Mouse (Mus musculus): Measurements from ENCODE around the gene Fibp.

Fibp gene

DNA sequence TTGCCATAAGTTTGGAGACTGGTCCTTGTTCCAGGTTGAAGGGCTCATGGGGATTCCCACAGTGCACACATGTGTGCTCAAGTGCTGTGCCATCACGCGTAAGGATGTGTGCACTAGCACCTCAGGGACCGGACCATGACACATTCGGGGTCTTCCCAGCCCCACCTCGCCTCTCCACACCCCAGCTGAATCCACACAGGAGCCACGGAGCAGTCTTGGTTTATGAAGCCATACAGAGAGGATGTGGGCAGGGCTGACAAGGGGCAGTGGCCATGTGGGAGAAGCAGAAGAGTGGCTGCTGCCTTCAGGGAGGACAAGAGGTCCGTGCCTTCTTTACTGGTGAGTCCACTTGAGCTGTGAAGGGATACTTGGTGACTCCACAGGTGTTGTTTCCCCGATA is 4.6 kb downstream of the Fibp start:
- no peak for DNase-seq

GRCm38 (mm10) chr19:5466916-5467500 is 6.6 kb downstream of the Fibp start:
- no peak for DNase-seq

DNA sequence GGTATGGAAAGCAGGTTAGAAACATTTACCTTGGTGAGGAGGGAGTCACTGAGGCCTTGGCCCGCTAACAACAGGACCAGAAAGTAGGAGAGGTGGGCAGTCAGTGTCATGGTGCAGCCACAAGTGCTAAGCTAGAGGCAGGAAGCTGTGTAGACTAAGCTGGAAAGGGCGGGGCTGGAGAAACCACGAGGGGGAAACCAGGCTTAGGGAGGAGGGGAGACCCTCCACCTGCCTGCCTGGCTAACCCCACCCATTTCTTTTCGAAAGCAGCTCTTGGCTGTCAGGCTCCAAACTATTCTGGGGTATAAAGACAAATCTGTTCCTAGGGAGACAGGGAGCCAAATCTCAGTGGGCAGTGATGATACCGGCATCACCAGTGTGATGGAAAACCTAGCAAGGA is 8.0 kb downstream of the Fibp start, which contains the start of gene Ctsw:
TSS of gene Ctsw (minus strand) at position 134 of the 400 bp plus-strand sequence.
- DNase-seq: no peak

- no peak for DNase-seq
Measured at GRCm38 (mm10) chr19:5471846-5472245, 11.4 kb downstream of the Fibp start.

DNA sequence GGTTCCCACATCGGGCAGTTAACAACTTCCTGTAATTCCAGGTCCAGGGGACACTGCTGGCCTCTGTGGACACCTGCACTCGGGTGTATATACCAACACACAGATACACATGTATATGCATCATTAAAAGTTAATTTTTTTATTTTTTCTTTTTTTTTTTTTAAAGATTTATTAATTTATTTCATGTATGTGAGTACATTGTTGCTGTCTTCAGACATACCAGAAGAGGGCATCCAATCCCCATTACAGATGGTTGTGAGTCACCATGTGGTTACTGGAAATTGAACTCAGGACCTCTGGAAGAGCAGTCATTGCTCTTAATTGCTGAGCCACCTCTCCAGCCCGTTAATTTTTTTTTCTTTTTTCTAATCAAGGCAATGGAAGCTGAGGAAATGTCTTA is 12.4 kb downstream of the Fibp start:
- no peak for DNase-seq

GRCm38 (mm10) chr19:5473720-5474119 is 13.3 kb downstream of the Fibp start, which contains the start of gene Efemp2:
Efemp2 (plus strand) TSS chr19:5473954.
- peak; percentile 63 to 64 for DNase-seq

DNA sequence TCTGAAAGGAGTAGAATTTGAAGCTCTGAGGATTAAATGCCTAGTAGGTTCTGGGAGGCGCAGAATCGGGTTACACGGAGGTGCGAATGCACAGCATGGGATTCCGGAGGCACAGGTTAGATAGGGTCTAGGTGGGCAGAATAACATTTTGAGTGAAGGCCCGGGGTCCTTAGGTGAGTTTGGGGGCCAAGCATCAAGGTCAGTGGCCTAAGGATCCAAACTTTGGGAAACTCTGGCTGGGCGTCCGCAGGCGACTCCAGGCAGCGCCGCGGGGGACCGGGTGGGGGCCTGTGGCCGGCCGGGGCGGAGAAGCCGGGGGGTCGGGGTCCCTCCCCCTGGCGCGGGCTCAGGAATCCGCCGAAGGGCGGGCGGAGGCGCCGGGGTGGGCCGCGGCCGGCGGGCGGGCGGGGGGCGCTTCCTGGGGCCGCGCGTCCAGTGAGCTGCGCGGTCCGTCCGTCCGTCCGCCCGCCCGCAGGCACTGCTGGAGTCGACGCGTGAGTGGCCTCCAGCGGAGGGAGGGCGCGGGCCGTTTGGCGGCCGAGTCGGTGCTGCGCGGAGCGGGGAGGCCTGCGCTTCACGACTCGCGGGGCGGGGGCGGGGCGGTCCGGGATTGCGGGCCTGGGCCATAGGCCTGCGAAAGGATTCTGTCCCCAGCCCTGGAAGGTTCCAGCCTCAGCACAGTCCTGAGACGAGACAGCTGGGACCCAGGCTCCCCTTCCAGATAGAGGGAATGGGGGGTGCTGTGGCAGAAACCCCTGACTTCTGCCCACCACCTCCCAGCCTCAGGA is 14.1 kb downstream of the Fibp start:
- peak; percentile 47 to 61 for DNase-seq

- DNase-seq: peak; percentile 56 to 69
Measured at GRCm38 (mm10) chr19:5475069-5475714, 14.8 kb downstream of the Fibp start.

GRCm38 (mm10) chr19:5477004-5477667 is 16.7 kb downstream of the Fibp start:
- peak; percentile 49 to 56 for DNase-seq

GRCm38 (mm10) chr19:5477668-5478300 is 17.4 kb downstream of the Fibp start:
- no peak for DNase-seq

DNA sequence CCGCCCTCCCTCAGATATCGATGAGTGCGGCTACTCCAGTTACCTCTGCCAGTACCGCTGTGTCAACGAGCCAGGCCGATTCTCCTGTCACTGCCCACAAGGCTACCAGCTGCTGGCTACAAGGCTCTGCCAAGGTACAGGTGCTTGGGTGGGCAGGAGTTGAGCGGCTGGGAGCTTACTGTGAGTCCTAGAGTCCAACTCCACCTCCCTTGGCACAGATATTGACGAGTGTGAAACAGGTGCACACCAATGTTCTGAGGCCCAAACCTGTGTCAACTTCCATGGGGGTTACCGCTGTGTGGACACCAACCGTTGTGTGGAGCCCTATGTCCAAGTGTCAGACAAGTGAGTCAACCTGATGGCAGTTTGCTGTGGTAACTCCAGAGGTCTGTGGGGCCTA is 19.6 kb downstream of the Fibp start:
- no peak for DNase-seq

DNA sequence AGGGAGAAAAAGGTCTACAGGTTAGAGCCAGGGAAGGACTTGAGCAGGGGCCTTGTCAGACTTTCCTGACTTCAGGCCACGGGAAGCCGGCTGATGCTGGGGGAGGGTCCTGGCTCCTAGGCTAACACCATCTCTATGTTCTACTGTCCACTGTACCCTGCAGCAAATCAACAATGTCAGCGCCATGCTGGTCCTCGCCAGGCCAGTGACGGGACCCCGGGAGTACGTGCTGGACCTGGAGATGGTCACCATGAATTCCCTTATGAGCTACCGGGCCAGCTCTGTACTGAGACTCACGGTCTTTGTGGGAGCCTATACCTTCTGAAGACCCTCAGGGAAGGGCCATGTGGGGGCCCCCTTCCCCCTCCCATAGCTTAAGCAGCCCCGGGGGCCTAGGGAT is 21.0 kb downstream of the Fibp start:
- no peak for DNase-seq

DNA sequence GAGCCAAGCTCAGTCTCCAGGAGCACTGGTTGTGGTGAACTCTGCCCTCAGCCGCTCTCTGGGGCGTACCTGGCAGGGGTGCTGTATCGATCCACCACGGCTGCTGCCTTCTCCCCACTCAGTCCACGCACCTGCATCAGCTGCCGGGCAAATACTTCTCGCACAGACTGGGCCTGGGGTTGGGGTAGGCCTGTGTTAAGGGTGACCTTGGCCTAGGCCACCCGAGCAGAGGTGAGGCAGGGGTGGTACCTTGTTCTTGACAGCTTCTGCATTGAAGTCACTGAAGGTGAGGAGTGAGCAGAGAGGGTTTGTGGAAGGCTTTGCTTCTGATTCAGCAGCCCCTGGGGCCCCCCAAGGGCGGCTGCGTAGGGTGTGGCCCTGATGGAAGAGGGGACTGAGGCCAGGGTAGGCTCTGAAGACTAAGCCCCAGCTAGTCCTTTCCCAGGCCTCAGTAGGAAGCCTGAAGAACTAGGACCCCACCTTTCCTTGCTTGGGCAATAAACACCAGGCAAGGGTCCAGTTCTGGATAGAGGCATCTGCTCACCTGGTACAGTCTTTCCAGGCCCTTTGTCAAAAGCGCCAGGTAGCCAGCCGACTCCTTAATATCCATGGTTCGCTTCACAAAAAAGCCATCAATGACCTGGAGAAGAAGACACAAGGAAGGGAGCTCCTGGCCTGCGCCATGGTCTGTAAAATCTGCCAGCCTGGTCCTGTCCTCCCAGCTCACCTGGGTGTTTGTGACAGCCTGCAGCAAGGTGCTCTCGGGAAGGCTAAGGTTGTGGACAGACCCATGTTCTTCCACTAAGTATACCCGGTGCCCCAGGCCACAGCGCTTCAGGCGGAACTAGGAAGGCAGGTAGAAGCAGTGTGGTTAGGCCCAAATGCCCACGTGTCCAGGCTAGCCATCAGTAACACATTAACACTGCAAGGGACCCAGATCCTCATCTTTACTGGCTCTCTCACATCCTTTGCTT is 23.3 kb downstream of the Fibp start:
- DNase-seq: no peak

DNA sequence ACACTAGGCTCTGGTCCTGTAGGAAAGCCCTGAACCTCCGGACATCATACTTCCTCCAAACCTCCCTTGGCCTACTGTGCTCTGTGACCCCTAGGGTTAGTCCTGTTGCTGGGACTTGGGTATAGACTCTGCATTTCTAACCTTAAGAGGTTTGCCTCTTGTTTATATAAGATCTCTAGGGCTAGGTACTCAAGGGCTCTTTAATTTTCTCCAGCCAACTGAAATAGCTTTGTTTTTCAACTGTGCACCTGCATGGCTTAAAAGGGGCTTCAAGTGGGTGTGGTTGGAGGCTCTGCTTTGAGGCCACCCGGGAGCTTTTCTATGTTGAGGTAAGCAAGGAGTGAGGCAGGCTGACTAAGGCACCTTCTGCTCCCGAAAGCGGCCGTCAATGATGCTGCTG is 24.1 kb downstream of the Fibp start:
- DNase-seq: no peak

DNA sequence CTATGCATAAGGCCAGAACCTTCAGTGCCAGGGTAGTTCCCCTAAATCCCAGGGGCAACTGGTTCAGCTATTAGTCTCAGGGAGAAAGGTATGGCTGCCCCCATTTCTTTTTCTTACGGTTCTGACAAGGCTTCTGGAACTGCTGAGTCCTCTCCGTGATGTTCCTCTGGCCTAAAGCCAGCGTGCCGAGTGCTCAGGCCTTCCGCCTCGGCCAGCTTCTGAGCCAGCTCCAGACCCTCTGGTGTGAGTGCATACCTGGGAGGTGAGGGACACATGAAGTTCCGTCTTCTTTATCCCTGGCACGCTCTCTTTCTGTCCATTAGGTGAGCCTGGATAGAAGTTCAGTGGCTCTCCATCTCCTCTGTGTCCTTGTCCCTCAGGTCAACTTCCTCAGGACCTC is 25.0 kb downstream of the Fibp start:
- peak; percentile 52 to 71 for DNase-seq

DNA sequence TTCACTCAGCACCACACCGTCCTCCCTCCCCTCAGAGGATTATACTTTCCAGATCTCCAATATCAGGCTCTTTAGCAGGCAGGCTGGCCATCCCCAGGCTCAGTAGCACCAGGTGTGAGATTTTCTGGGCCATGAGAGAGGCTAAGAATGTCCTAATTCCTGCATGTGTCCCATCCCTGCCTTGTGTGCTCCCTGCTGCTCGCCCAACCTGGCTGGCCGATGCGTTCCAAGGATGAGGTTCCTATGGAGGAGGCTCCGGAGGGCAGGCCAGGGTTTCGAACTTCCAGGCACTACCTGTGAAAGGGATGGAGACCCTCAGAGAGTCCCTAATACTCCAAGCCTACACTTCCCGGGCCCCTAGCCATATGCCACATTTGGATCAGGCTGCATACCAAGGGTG is 25.4 kb downstream of the Fibp start:
- peak; percentile 84 to 86 for DNase-seq

GRCm38 (mm10) chr19:5486286-5486685 is 25.9 kb downstream of the Fibp start:
- peak; percentile 75 to 76 for DNase-seq

- DNase-seq: no peak
Measured at GRCm38 (mm10) chr19:5486771-5487170, 26.4 kb downstream of the Fibp start.

GRCm38 (mm10) chr19:5487768-5488550 is 27.5 kb downstream of the Fibp start, which contains the start of gene Mus81:
Mus81 (minus strand) TSS chr19:5488402.
- DNase-seq: peak; percentile 96 to 97

- peak; percentile 94 to 96 for DNase-seq
Measured at GRCm38 (mm10) chr19:5488878-5489571, 28.6 kb downstream of the Fibp start.

Measured in cerebellum, adult 18-20 months (tissue).